Mouse (Mus musculus) Patski (cell line): ENCODE data around the gene Pigh. TPM values are rescaled to one million over a fixed set of nuclear protein-coding genes. Genes with fewer than 3 reads are reported as not detected.

ENCODE experiments used
- ATAC-seq: fragments of 100-300 bp; one replicate; pipeline ENCODE4 v1.8.0; 2021
- CTCF ChIA-PET: fragments of 350-600 bp; sonication (Branson Sonifier 250); formaldehyde crosslinking; loops from one replicate; lab custom pipeline; 2022; ENCODE audit warnings: inconsistent platforms; lab: Charles Lee
- POLR2A ChIA-PET: fragments of 350-600 bp; sonication (Branson Sonifier 250); formaldehyde crosslinking; loops from one replicate; lab custom pipeline; 2022; ENCODE audit warnings: antibody characterized with exemption, inconsistent platforms; lab: Charles Lee
- DNase-seq: peaks from one replicate; pipeline ENCODE4 v3.0.0-alpha.2; 2011; ENCODE audit warnings: low read depth, low spot score
- H3K27me3 ChIP-seq: fragments of 371-371 bp; one replicate; pipeline ENCODE4 v1.5.1; 2021
- CTCF ChIP-seq: fragments of 100-300 bp; IDR thresholded peaks from one replicate; pipeline ENCODE4 v1.5.1; 2021
- in situ Hi-C: fragments of 300-500 bp; cut with MboI; formaldehyde crosslinking; loops from 3 replicates; pipeline ENCODE4 v1.11.1; 2018; ENCODE audit warnings: low pct_unique_long_range_greater_than_20kb, mixed read lengths
- polyA plus RNA-seq: library from polyadenylated mRNA; unstranded; gene quantifications from one replicate; pipeline ENCODE4 v1.2.3, GENCODE M21; 2021

The Pigh gene
- polyA plus RNA-seq, 1 experiment from 2014 or later = 18.8 TPM

DNA sequence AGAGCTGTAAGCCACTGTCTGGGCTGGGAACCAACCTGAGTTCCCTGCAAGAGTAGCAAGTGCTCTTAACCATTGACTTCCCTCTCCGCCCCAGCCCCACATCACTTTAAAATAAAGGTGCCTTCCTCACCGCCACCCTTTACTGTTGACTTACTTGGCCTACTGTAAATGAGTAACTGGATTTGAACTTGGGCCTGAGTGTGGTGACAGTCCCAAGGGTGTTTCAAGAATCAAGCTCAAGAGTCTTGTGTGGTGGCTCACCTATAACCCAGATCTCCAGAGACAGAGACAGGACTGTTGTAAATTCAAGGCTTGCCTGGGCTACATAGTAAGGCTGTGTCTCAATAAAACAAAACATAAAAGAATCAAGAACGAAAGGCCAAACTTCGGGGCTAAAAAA, 29.5 kb upstream of the Pigh start:
- TF ChIP-seq CTCF = no peak
- no peaks in the 10 kb centered on the region for H3K27me3 ChIP-seq
- in situ Hi-C loops = loop anchor here (25.0 kb wide), 1 partner anchor 907 kb away; no protein-coding TSS in a partner anchor
- ATAC-seq (no peak), DNase-seq (no peak)
- CTCF ChIA-PET = interaction anchor here (1.2 to 1.7 kb wide), 3 partner anchors 9 to 12 kb away, joined by 3 to 5 read pairs (median 5); partner anchors contain the start of gene Arg2
- POLR2A ChIA-PET = interaction anchor here (0.6 kb wide), 1 partner anchor 17 kb away, joined by 4 read pairs; no protein-coding TSS in a partner anchor

DNA sequence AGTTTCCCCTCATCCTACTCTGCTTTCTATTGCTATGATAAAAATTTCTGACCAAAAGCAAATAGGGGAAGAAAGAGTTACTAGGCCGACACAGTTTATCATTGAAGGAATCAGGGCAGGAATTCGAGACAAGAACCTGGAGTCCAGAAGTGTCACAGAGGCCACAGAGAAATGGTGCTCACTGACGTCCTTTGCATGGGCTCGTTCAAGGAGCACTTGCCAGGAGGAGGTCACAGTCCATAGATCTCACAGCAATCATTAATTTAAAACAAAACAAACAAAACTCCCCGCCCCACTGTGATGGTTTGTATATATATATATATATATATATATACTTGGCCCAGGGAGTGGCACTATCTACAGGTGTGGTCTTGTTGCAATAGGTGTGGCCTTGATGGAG, 15.9 kb upstream of the Pigh start:
- in situ Hi-C loops = loop anchor here (25.0 kb wide), 1 partner anchor 893 kb away; no protein-coding TSS in a partner anchor
- DNase-seq (no peak), ATAC-seq (no peak)
- ChIA-PET CTCF (interaction anchor here (1.3 kb wide), 1 partner anchor 8 kb away, joined by 3 read pairs; no protein-coding TSS in a partner anchor), POLR2A (no interaction called here)
- H3K27me3 ChIP-seq = no peaks in the 10 kb centered on the region
- TF ChIP-seq CTCF = no peak

DNA sequence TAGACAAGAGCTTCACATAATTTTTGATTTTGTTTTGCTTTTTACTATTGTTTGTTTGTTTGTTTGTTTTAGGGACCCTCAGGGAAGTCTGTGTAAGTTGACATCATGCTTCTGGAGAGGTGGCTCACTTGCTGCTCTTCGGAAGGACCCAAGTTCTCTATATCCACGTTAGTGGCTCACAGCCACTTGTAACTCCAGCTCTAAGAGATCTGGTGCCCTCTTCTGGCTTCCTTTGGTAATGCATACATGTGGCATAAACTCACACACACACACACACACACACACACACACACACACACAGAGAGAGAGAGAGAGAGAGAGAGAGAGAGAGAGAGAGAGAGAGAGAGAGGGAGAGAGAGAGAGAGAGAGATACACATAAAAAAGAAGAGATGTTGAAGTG, 15.1 kb upstream of the Pigh start:
- H3K27me3 ChIP-seq = no peaks in the 10 kb centered on the region
- DNase-seq (no peak), ATAC-seq (no peak)
- TF ChIP-seq CTCF = no peak
- ChIA-PET CTCF (no interaction called here), POLR2A (no interaction called here)
- in situ Hi-C loops = loop anchor here (25.0 kb wide), 1 partner anchor 892 kb away; no protein-coding TSS in a partner anchor

DNA sequence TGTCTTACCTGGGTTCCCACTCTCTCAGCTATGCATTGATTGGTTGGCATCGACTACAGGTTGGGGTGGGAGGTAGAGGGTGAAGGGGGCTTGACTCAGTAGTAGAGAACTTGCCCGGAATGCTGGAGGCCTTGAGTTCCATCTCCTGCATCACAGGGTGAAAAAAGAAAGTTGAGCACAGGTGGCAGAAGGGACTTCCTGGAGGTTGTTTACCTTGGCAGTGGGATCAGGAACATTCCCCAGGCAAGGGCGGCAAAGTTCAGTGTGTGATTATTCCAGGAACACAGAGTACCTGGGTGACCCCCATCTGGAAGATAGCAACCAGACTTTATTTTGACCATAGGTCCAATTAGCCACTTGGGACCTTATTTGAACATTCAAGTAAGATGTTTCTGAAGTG, 14.3 kb upstream of the Pigh start:
- no peak for TF ChIP-seq CTCF
- CTCF ChIA-PET = no interaction called here
- POLR2A ChIA-PET = no interaction called here
- in situ Hi-C loops = loop anchor here (25.0 kb wide), 1 partner anchor 891 kb away; no protein-coding TSS in a partner anchor
- no peaks in the 10 kb centered on the region for H3K27me3 ChIP-seq
- ATAC-seq (no peak), DNase-seq (no peak)

DNA sequence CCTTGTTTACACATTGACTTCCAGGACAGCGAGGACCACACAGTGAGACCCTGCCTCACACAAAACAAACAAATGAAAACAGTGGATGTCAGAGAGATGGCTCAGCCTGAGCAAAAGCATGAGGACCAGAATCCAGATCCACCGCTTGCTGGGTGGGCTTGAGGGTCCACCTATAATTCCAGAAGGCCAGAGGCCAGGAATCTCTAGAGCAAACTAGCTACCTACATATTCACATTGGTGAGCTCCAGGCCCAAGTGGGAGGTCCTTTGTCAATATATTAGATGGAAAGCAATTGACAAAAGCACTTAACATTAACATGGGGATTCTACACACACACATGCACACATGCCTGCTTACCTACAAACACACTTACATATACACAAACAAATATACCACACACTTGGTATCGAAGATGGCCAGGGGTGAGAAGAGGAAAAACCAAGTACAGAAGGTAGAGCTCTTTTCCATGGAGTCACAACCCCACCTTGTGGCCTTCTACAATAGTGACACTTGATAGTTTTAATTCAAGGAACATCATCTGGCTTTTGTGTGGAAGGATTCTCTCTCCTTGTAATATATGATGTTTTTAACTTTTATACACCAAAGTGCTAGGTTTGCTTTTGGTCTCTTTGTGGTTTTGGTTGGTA, 7.8 kb upstream of the Pigh start:
- peak; percentile 68 for TF ChIP-seq CTCF
- H3K27me3 ChIP-seq = no peaks in the 10 kb centered on the region
- in situ Hi-C loops = loop anchor here (5.0 to 25.0 kb wide), 4 partner anchors 75 to 1860 kb away; partner anchors contain the start of gene Fut8
- no peak for ATAC-seq
- ChIA-PET POLR2A (no interaction called here), CTCF (interaction anchor here (1.1 to 7.1 kb wide), 4 partner anchors 8 to 178 kb away, joined by 3 to 39 read pairs (median 8); no protein-coding TSS in a partner anchor)
- DNase-seq = no peak

DNA sequence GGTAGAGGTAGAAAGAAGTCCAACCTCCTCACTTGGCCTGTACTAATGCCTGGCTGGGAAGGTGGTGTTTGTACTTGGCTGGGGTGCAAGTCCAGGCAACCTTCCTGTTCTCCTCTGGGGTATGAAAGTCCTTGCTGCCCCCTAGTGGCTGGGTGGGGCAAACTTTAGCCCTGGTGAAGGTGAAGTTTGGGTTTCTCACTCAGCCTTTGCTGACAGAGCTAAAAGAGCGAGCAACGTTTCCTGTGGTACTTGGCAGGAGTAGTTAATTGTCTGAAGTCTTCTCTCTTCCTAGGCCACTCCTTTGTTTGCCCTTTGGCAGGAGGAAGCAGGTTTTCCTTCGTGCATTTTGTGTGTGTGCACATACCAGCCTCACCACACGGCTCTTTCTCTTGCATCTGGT, 3.1 kb upstream of the Pigh start:
- peak; percentile 70 for TF ChIP-seq CTCF
- POLR2A ChIA-PET = no interaction called here
- CTCF ChIA-PET = interaction anchor here (0.6 to 7.1 kb wide), 3 partner anchors 69 to 184 kb away, joined by 3 to 39 read pairs (median 4); no protein-coding TSS in a partner anchor
- ATAC-seq (no peak), DNase-seq (no peak)
- H3K27me3 ChIP-seq = no peaks in the 10 kb centered on the region
- in situ Hi-C loops = loop anchor here (25.0 kb wide), 2 partner anchors 1030 to 1855 kb away; partner anchors contain the start of gene Fut8

DNA sequence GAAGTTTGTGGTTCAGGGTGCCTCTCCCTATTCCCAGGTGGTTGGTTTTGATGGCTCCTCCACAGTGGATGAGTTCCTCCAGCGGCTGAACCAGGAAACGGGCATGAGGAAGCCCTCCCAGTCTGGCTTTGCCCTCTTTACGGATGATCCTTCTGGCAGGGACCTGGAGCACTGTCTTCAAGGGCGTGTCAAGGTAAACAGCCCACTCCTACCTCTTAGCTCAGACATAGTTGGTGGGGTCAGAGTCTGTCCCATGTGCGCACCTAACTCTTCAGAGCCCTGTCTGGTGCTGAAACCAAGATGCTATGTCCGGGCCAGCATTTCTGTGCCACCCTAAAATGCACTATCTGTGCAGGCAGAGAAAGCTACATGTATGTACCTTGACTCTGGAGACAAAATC, 16.1 kb downstream of the Pigh start:
- POLR2A ChIA-PET = no interaction called here
- TF ChIP-seq CTCF = no peak
- no peak for DNase-seq

DNA sequence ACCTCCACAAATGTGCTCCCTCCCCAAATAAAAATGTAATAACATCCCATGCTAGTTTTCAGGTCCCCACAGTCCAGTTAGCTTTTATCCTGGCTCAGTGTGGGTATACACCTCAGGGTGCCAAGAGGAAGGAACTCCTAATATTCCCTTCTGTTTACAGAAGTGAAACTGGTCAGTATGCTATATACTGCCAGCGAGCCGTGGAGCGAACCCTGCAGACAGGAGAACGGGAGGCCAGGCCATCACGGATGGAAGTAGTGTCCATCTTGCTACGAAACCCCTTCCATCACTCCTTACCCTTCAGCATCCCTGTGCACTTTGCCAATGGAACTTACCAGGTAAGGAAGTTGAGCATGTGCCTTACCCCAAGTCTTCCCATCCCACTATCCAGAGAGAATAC, 16.9 kb downstream of the Pigh start:
- in situ Hi-C loops = no loop called here
- ATAC-seq (no peak), DNase-seq (no peak)
- CTCF ChIA-PET = interaction anchor here (2.0 kb wide), 1 partner anchor 154 kb away, joined by 9 read pairs; no protein-coding TSS in a partner anchor
- no peaks in the 10 kb centered on the region for H3K27me3 ChIP-seq
- no peak for TF ChIP-seq CTCF
- POLR2A ChIA-PET = no interaction called here

More for the DNA sequence above, 16.1 kb downstream of the Pigh start:
- in situ Hi-C loops = no loop called here
- no peaks in the 10 kb centered on the region for H3K27me3 ChIP-seq
- ATAC-seq = no peak
- CTCF ChIA-PET = no interaction called here

DNA sequence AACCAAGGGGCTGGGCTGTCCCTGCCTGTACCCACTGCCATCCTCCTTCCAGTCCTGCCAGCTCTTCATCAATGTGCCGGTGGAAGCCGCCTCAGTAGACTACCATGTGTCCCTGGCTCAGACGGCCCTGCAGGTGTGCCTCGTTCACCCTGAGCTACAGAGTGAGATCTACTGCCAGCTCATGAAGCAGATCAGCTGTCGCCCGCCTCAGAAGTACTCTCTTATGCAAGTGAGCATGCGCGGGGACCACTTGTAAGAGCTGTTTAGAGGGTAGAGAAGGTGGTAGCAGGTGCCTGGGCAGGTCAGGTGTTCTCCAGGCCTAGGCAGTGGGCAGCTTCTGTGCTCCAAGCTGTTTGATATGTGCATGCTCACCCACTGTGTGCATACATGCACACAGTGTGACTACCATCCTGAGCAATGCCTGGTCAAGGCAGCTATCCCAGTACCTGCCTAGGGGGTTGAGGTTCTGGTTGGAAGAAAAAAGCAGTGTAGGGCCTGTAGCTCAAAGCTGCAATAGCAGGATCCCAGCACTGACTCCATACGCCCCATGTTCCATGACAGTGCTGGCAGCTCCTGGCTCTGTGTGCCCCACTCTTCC, 18.6 kb downstream of the Pigh start:
- in situ Hi-C loops = no loop called here
- no peaks in the 10 kb centered on the region for H3K27me3 ChIP-seq
- ATAC-seq = no peak
- ChIA-PET POLR2A (no interaction called here), CTCF (interaction anchor here (2.0 kb wide), 1 partner anchor 152 kb away, joined by 9 read pairs; no protein-coding TSS in a partner anchor)
- no peak for DNase-seq
- no peak for TF ChIP-seq CTCF

DNA sequence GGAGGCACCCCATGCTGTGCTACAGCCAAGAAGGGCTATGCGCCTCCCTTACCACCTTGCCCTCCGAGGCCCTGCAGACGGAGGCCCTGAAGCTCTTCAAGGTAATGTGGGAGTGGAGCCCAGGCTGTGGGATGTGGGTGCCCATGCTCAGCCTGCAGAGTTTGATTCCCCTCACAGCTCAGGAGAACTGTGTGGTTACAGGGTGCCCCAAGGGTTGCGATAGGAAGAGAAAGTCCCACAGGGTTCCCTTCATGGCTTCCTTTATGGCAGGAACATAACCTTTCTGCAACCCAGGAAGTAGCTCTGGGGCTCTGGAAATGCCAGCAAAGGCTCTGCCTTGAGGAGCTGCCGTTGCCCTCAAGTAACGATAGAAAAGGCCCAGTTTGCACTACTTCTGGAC, 19.5 kb downstream of the Pigh start:
- no peak for TF ChIP-seq CTCF
- ATAC-seq (no peak), DNase-seq (no peak)
- POLR2A ChIA-PET = no interaction called here
- in situ Hi-C loops = no loop called here
- no peaks in the 10 kb centered on the region for H3K27me3 ChIP-seq
- CTCF ChIA-PET = interaction anchor here (1.5 kb wide), 1 partner anchor 10 kb away, joined by 4 read pairs; no protein-coding TSS in a partner anchor
